Mouse (Mus musculus): Measurements from ENCODE around the gene Chl1. TPM values are rescaled to one million over a fixed set of nuclear protein-coding genes. Genes with fewer than 3 reads are reported as not detected.

Gene Chl1
- polyA plus RNA-seq, 1 experiment from 2014 or later, result 143 TPM

- H3K4me3 ChIP-seq (ENCODE audit: low read length), result no peak overlapping the region
- H3K4me1 ChIP-seq (ENCODE audit: control insufficient read depth, insufficient read depth, low read depth, low read length), result peaks cover 26% of the 10 kb centered on the region
- H3K36me3 ChIP-seq (ENCODE audit: control insufficient read depth, insufficient read depth, low read length), result no peaks in the 10 kb centered on the region
- H3K27ac ChIP-seq (ENCODE audit: low read depth, low read length), result peak overlapping the region; percentile 39
- WGBS, result 19% methylated on average over 2 of the region's 2 CpGs
- peak overlapping the region; percentile 44 for H3K4me2 ChIP-seq (ENCODE audit: low read length)
- H3K9ac ChIP-seq (ENCODE audit: low read depth, low read length), result no peak overlapping the region
- no peaks in the 10 kb centered on the region for H3K9me3 ChIP-seq (ENCODE audit: control insufficient read depth, low read length)
- ATAC-seq, result peak; percentile 38
- H3K27me3 ChIP-seq (replicated peaks; ENCODE audit: control insufficient read depth, insufficient read depth, low read length), result no peaks in the 10 kb centered on the region
Observed at GRCm38 (mm10) chr6:103559344-103559743, 49.0 kb downstream of the Chl1 start.

- no peak overlapping the region for H3K27ac ChIP-seq (ENCODE audit: low read depth, low read length)
- WGBS, result 52% methylated on average over 6 of the region's 6 CpGs
- H3K4me1 ChIP-seq (ENCODE audit: control insufficient read depth, insufficient read depth, low read depth, low read length), result peaks cover 16% of the 10 kb centered on the region
- no peaks in the 10 kb centered on the region for H3K9me3 ChIP-seq (ENCODE audit: control insufficient read depth, low read length)
- no peak overlapping the region for H3K9ac ChIP-seq (ENCODE audit: low read depth, low read length)
- H3K36me3 ChIP-seq (ENCODE audit: control insufficient read depth, insufficient read depth, low read length), result no peaks in the 10 kb centered on the region
- no peak for ATAC-seq
- no peaks in the 10 kb centered on the region for H3K27me3 ChIP-seq (replicated peaks; ENCODE audit: control insufficient read depth, insufficient read depth, low read length)
- H3K4me3 ChIP-seq (ENCODE audit: low read length), result no peak overlapping the region
- no peak overlapping the region for H3K4me2 ChIP-seq (ENCODE audit: low read length)
Observed at GRCm38 (mm10) chr6:103564811-103565210, 54.4 kb downstream of the Chl1 start.

DNA sequence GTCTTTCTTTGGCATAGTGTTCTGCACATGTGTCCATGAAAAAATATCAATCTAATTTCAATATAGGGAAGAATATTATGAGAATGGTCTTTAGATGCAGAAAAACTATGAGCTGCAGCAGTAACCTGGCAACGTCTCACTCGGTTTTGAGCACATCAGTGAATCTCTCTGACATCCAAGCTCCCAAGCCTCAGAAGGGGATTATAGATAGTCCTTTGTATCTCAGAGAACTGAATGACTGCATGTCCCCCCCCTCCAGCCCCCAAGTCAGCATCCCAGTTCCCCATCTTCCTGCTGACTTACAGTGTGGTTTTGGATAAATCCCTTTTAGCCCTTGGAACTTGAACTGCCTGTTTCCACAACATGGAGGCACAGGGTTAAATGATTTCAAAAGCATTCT is 56.9 kb downstream of the Chl1 start:
- Histone ChIP-seq H3K9me3 (ENCODE audit: control insufficient read depth, low read length) (no peaks in the 10 kb centered on the region), H3K9ac (ENCODE audit: low read depth, low read length) (no peak overlapping the region), H3K4me1 (ENCODE audit: control insufficient read depth, insufficient read depth, low read depth, low read length) (peaks cover 15% of the 10 kb centered on the region), H3K27ac (ENCODE audit: low read depth, low read length) (peak overlapping the region; percentile 19; the same call in 1 of the 2 replicates), H3K36me3 (ENCODE audit: control insufficient read depth, insufficient read depth, low read length) (no peaks in the 10 kb centered on the region), H3K4me2 (ENCODE audit: low read length) (no peak overlapping the region), H3K27me3 (replicated peaks; ENCODE audit: control insufficient read depth, insufficient read depth, low read length) (no peaks in the 10 kb centered on the region), H3K4me3 (ENCODE audit: low read length) (no peak overlapping the region)
- no peak for ATAC-seq
- WGBS, result 21% methylated on average over 2 of the region's 2 CpGs

DNA sequence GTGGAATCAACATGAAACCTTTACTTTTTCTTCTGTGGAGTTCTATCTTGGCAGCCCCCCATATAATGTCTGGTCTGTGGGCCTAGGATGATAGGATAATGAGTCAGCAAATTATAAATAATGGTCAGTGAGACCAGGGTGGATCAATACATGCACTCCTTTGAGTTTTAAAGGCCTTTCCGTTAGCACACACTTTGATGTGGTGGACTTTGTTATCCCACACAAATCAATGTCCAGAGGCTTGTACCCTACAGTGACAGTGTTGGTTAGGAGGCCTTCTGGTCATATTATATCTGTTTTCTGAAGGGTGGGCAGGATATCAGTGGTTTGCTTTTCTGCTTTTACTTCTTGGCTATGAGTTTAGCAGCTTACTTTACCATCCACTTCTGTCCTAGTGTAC is 62.3 kb downstream of the Chl1 start:
- Histone ChIP-seq H3K9me3 (ENCODE audit: control insufficient read depth, low read length) (no peaks in the 10 kb centered on the region), H3K36me3 (ENCODE audit: control insufficient read depth, insufficient read depth, low read length) (no peaks in the 10 kb centered on the region), H3K27ac (ENCODE audit: low read depth, low read length) (no peak overlapping the region), H3K4me1 (ENCODE audit: control insufficient read depth, insufficient read depth, low read depth, low read length) (no peaks in the 10 kb centered on the region), H3K4me3 (ENCODE audit: low read length) (no peak overlapping the region), H3K4me2 (ENCODE audit: low read length) (no peak overlapping the region), H3K9ac (ENCODE audit: low read depth, low read length) (no peak overlapping the region), H3K27me3 (replicated peaks; ENCODE audit: control insufficient read depth, insufficient read depth, low read length) (no peaks in the 10 kb centered on the region)
- no peak for ATAC-seq
- WGBS, result 82% methylated on average over 1 of the region's 1 CpGs

DNA sequence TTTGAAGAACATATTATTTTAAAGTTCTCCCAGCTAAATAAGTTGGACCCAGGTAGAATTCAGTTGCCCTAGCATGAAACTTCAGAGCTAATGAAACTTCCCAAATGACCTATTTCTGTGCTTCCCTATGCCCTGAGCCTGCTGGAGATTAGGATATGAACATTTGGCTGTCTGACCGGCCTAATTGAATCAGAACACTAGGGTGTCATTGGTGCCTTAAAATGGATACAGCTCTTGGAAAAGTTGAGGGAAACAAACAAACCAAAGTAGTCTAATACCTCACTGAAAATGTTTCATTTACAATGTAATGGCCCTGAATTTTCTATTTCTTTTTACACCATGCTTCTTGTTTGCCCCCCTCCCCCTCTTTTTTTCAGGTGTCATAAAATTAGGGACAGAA is 73.8 kb downstream of the Chl1 start:
- no peak for ATAC-seq
- Histone ChIP-seq H3K27ac (ENCODE audit: low read depth, low read length) (no peak overlapping the region), H3K9ac (ENCODE audit: low read depth, low read length) (no peak overlapping the region), H3K4me2 (ENCODE audit: low read length) (no peak overlapping the region), H3K36me3 (ENCODE audit: control insufficient read depth, insufficient read depth, low read length) (no peaks in the 10 kb centered on the region), H3K4me1 (ENCODE audit: control insufficient read depth, insufficient read depth, low read depth, low read length) (no peaks in the 10 kb centered on the region), H3K9me3 (ENCODE audit: control insufficient read depth, low read length) (no peaks in the 10 kb centered on the region), H3K27me3 (replicated peaks; ENCODE audit: control insufficient read depth, insufficient read depth, low read length) (no peaks in the 10 kb centered on the region), H3K4me3 (ENCODE audit: low read length) (no peak overlapping the region)
- WGBS, result 94% methylated on average over 1 of the region's 1 CpGs

DNA sequence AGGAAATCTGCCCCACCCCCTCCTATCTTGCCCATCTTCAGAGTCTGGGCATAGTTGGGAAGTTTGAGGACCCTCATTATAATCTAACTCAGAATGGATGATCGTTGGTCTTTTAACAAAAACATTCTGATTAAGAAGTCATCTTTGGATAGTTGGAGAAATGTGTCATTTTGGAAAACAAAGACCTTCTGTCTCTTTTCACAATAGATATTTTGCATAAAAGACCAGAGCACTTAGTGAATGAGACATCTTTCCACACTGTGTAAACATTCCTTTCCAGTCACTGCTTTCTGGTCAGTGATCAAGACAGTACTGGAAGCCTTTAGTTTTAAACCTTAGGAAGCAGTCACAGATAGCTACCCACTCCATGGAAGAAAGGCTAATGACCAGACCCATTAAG is 75.3 kb downstream of the Chl1 start:
- no peak for ATAC-seq
- Histone ChIP-seq H3K4me3 (ENCODE audit: low read length) (no peak overlapping the region), H3K9ac (ENCODE audit: low read depth, low read length) (no peak overlapping the region), H3K27me3 (replicated peaks; ENCODE audit: control insufficient read depth, insufficient read depth, low read length) (no peaks in the 10 kb centered on the region), H3K9me3 (ENCODE audit: control insufficient read depth, low read length) (no peaks in the 10 kb centered on the region), H3K36me3 (ENCODE audit: control insufficient read depth, insufficient read depth, low read length) (no peaks in the 10 kb centered on the region), H3K4me2 (ENCODE audit: low read length) (no peak overlapping the region), H3K27ac (ENCODE audit: low read depth, low read length) (no peak overlapping the region), H3K4me1 (ENCODE audit: control insufficient read depth, insufficient read depth, low read depth, low read length) (no peaks in the 10 kb centered on the region)
- 32% methylated on average over 1 of the region's 1 CpGs for WGBS

GRCm38 (mm10) chr6:103586081-103586480 is 75.7 kb downstream of the Chl1 start:
- Histone ChIP-seq H3K27me3 (replicated peaks; ENCODE audit: control insufficient read depth, insufficient read depth, low read length) (no peaks in the 10 kb centered on the region), H3K4me2 (ENCODE audit: low read length) (no peak overlapping the region), H3K4me3 (ENCODE audit: low read length) (no peak overlapping the region), H3K9ac (ENCODE audit: low read depth, low read length) (no peak overlapping the region), H3K9me3 (ENCODE audit: control insufficient read depth, low read length) (no peaks in the 10 kb centered on the region), H3K4me1 (ENCODE audit: control insufficient read depth, insufficient read depth, low read depth, low read length) (no peaks in the 10 kb centered on the region), H3K27ac (ENCODE audit: low read depth, low read length) (no peak overlapping the region), H3K36me3 (ENCODE audit: control insufficient read depth, insufficient read depth, low read length) (no peaks in the 10 kb centered on the region)
- no peak for ATAC-seq
- 62% methylated on average over 1 of the region's 1 CpGs for WGBS

- Histone ChIP-seq H3K36me3 (ENCODE audit: control insufficient read depth, insufficient read depth, low read length) (no peaks in the 10 kb centered on the region), H3K9ac (ENCODE audit: low read depth, low read length) (no peak overlapping the region), H3K4me3 (ENCODE audit: low read length) (no peak overlapping the region), H3K4me1 (ENCODE audit: control insufficient read depth, insufficient read depth, low read depth, low read length) (peaks cover 2% of the 10 kb centered on the region; the same call in 1 of the 2 replicates), H3K4me2 (ENCODE audit: low read length) (no peak overlapping the region), H3K9me3 (ENCODE audit: control insufficient read depth, low read length) (no peaks in the 10 kb centered on the region), H3K27ac (ENCODE audit: low read depth, low read length) (no peak overlapping the region), H3K27me3 (replicated peaks; ENCODE audit: control insufficient read depth, insufficient read depth, low read length) (no peaks in the 10 kb centered on the region)
- no peak for ATAC-seq
- WGBS, result 14% methylated on average over 4 of the region's 4 CpGs
Observed at GRCm38 (mm10) chr6:103602070-103602469, 91.7 kb downstream of the Chl1 start.

- H3K4me3 ChIP-seq (ENCODE audit: low read length), result no peak overlapping the region
- H3K36me3 ChIP-seq (ENCODE audit: control insufficient read depth, insufficient read depth, low read length), result no peaks in the 10 kb centered on the region
- no peak overlapping the region for H3K9ac ChIP-seq (ENCODE audit: low read depth, low read length)
- peaks cover 2% of the 10 kb centered on the region; the same call in 1 of the 2 replicates for H3K4me1 ChIP-seq (ENCODE audit: control insufficient read depth, insufficient read depth, low read depth, low read length)
- H3K27ac ChIP-seq (ENCODE audit: low read depth, low read length), result no peak overlapping the region
- no peaks in the 10 kb centered on the region for H3K9me3 ChIP-seq (ENCODE audit: control insufficient read depth, low read length)
- no peaks in the 10 kb centered on the region for H3K27me3 ChIP-seq (replicated peaks; ENCODE audit: control insufficient read depth, insufficient read depth, low read length)
- 53% methylated on average over 3 of the region's 3 CpGs for WGBS
- no peak overlapping the region for H3K4me2 ChIP-seq (ENCODE audit: low read length)
- no peak for ATAC-seq
Observed at GRCm38 (mm10) chr6:103610656-103611055, 100.3 kb downstream of the Chl1 start.

- H3K27ac ChIP-seq (ENCODE audit: low read depth, low read length), result no peak overlapping the region
- H3K9me3 ChIP-seq (ENCODE audit: control insufficient read depth, low read length), result no peaks in the 10 kb centered on the region
- no peak overlapping the region for H3K4me2 ChIP-seq (ENCODE audit: low read length)
- WGBS, result 60% methylated on average over 3 of the region's 3 CpGs
- no peaks in the 10 kb centered on the region for H3K27me3 ChIP-seq (replicated peaks; ENCODE audit: control insufficient read depth, insufficient read depth, low read length)
- H3K4me3 ChIP-seq (ENCODE audit: low read length), result no peak overlapping the region
- ATAC-seq, result no peak
- H3K4me1 ChIP-seq (ENCODE audit: control insufficient read depth, insufficient read depth, low read depth, low read length), result peaks cover 2% of the 10 kb centered on the region; the same call in 1 of the 2 replicates
- H3K9ac ChIP-seq (ENCODE audit: low read depth, low read length), result no peak overlapping the region
- no peaks in the 10 kb centered on the region for H3K36me3 ChIP-seq (ENCODE audit: control insufficient read depth, insufficient read depth, low read length)
Observed at GRCm38 (mm10) chr6:103612626-103613025, 102.2 kb downstream of the Chl1 start.

Data from hindbrain, embryonic 16.5 days (tissue).